Mouse (Mus musculus): ENCODE results near the gene Sncg.

DNA sequence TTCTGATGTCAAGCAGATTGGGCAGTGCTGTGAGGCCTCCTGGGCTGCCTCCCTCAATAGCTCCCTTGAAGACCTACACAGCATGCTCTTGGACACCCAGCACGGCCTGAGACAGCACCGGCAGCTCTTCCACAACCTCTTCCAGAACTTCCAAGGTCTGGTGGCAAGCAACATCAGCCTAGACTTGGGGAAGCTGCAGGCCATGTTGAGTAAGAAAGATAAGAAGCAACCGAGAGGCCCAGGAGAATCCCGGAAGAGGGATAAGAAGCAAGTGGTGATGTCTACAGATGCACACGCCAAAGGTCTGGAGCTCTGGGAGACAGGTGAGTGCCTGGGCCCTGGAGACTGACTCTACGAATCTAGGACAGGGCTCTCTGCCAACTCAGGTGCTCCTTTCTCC is 24.7 kb upstream of the Sncg start:
- TF ChIP-seq CTCF (IDR thresholded peaks at IDR 0.05; ENCODE audit: low read depth) (no peak), EP300 (IDR thresholded peaks at IDR 0.05; ENCODE audit: low read depth) (no peak)

All from heart, postnatal 0 days (tissue).